Mouse (Mus musculus): ENCODE data around the gene Fam169b.
"Not testable (repeated sequence)": the region's sequence is repeated elsewhere in the genome, so short reads cannot be mapped to it uniquely, and the experiment has no call there.

Gene Fam169b

DNA sequence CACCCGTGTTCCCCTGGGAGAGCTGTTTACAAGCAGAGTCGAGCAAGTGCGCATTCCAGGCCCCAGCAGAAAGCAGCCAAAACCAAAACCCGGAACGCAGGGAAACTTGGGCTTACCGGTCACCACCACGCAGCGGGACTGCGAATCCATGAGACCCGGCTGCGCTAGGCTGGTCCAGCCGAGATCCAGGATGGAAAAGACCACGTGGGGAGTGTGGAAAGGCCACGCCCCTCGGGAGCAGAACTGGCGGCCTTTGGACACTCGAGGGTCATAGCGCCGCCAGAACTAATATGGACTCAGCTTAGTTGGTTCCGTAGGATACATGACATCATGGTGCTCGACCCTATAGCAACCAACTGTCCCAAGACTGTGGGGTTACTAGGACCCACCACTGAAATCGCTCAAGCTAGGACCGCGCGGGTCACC, 9.6 kb upstream of the Fam169b start, which contains the start of gene Pgpep1l:
Pgpep1l (minus strand) TSS at position 206 of the 426 bp plus-strand sequence.
- DNase-seq (ENCODE audit: low spot score in 2 of 2) = peak in 1 of 2 experiments; percentile 21

DNA sequence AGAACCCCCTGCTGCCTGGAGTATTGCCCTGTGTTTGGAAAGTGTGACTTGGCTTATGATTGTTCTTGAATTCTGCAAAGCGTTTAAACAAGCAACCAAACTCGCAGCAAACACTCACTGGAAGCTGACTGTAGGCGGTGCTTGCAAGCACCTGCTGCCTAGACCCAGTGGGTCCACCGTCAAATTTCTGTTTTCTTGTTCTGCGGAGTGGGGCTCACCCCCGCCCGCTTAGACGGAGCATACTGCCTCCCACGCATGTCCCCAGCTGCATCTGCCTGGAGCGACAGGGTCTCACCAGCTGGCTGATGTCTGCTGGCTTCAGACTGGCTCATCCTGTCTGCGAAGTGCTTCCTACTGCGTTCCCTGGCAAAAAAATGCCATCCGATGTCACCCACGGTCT, 9.1 kb upstream of the Fam169b start:
- DNase-seq (ENCODE audit: low spot score in 2 of 2) = no peak

DNA sequence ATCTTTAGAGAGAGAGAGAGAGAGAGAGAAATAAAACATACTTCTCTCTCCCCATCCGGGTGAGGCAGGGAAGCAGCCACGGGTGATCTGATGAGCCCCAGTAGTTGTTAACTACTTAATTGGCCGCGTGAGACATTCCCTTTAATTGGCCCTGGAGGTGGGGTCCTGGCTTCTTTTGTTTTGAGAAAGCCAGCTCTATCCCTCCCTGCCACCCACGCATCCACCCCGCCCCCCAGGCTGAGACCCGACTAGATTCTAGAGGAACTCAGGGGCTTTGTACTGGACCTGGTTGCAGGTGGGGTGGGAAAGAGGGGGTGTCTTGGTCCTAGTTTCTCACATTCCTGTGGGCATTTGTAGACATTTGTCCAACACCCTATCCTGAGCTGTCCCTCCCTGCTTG, 8.2 kb upstream of the Fam169b start:
- no peak for DNase-seq (ENCODE audit: low spot score in 2 of 2)

DNA sequence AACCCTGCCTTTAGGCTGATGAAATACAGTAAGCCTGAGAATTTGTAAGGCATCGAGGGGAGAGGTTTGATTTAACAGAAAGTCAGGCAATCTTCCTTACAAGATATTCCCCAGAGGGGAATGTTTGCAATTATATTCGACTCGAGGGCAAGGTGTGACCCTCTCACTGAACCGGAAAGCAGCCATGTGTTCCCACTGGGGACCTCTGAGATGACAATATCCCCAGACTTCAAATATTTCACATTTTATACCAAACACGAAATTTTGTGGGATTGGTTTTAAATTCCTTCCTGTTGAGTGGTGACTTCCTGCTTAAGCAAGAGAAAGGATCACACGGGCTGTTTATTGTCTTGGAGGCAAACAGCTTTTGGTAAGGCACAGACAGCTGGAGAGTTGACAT, 6.9 kb upstream of the Fam169b start:
- DNase-seq (ENCODE audit: low spot score in 2 of 2) = no peak

DNA sequence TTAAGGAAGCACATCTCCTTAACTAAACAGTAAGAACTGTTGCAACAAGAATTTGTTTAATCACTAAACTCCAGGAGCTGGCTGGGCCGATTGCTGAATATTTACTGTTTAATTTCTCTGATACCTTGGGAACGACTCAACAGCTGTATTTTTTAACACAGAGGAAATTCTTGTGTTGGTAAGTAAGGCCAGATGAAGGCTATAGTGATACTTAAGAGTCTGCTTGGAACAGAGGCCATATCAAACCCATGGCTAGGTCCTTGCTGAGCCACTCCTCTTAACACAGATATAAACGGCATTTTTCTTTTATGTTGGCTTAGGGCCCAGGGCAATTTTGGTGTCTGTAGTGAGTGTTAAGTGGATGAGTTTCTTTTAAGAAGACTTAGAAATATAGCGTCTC, 3.1 kb upstream of the Fam169b start:
- no peak for DNase-seq (ENCODE audit: low spot score in 2 of 2)

DNA sequence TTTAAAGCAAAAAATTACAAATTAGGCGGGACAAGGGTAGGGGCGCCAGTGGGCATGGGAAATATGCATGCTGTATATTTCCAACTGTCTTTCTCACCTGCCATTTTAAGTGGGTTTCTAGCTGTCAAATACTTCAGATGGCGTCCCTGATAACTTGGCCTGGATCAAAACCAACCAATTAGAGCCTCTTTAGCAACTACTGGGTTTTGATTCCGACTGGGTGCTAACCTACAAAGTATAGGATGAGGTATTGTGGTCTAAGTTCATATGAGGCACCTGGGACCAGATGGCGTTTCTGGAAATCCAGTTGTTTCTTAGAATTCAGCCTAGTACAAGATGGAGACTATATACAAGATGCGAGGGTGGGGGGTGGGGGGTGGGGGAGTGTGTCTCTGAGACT, 1.8 kb upstream of the Fam169b start:
- no peak for DNase-seq (ENCODE audit: low spot score in 2 of 2)

DNA sequence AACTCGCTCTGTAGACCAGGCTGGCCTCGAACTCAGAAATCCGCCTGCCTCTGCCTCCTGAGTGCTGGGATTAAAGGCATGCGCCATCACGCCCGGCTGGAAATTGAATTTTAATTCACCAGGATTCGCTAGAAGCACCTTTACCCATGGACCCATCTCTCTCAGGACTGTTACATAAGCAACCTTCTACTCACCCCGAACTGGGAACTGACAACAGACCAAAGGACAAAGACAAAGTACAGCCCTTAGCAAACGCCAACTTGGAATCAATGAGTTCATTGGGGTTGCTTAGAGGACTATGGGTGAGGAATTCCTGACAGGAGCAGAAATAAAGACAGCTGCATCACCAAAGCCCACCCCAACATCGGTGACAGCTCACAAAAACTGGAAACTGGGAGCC, 1.0 kb upstream of the Fam169b start:
- no peak for DNase-seq (ENCODE audit: low spot score in 2 of 2)

DNA sequence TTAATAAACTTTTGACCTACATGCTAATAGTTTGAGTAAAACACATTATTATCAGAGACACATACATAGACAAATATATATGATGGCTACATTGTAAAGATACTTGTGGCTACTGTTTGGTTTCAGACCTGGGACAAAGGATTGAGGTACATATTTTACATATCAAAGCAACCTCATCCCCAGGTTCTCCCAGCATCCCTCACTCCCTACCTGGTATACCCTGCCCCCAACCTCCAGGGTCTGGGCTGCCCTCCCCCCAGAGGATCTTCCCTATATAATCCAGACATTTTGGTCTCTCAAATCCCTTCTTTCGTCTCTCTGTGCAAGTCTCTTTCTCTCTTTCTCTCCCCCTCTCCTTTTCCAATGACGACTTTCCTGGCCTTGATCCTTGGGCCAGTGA, 579 bp downstream of the Fam169b start:
- no peak for DNase-seq (ENCODE audit: low spot score in 2 of 2)

DNA sequence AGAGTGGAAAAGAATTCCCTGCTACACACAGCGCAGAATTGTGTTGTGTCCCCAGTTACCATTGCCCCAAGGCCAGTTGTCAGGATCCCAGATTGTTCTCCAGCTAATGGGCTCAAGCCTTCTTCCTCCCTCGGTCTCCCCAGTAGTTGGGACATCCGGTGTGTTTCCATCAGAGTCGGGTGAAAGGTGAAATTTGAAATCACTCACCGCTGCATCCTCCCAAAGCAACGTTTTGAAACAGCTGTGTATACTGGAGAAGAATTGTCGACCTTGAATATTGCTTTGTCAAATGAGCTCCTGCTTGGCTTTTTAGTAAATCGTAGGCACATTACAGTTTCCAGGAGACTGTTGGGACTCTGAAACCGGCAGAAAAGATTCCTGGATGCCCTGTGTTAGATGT, 1.3 kb downstream of the Fam169b start:
- DNase-seq (ENCODE audit: low spot score in 2 of 2) = no peak

DNA sequence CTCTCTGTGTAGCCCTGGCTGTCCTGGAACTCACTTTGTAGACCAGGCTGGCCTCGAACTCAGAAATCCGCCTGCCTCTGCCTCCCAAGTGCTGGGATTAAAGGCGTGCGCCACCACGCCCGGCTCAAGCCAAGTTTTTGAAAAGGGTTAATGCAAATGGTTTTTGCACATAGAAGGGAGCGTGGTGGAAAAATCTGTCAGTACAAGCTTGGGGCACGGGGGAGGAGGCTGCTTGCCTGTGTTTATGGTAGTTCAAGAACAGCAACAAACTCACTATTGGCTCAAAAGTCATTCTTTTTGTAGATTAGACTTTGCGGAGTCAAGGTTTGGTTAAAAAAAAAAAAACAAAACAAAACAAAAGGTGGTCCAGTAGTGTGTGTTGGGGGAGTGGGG, 1.8 kb downstream of the Fam169b start:
- DNase-seq (ENCODE audit: low spot score in 2 of 2) = not testable (repeated sequence)

DNA sequence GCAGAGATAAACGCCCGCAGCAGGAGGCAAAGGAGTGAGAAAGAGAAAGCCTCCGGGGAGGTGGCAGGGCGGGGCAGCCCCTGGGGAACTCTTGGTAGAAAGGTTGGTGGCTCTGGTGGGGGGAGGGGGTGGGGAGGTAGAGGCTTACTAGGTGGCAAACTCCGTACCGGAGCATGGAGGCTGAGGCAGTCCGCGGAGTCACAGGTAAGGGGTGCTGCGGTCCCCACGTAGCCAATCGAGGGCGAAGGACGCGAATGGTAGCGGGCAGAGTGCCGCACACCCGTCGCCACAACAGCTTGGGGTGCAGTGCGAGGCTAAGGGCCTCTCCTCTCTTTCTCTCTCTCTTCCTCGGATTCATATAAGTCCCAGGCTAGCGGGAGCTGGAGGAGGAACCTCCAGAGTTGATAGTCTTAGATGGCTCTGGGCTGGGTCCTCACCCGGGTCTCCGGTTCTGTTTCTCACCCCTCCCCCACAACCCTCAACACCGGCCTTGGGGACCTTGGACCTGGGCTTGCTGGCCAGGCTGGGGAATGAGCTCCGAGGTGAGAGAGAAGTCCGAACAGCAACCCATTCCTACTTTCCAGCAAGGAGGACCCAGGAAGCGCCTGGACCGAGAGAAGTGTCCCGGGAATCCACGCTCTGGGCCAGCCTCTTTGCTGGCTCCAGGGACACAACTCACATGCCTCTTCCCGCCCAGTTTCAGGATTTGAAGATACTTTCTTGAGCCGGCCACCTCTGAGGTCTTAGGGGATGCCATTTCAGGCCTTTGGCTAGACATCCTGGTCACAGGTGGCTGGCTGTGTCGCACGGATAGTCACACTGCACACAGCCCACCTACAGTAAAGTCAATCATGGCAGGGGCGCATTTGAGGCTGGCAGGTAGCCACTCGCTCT, 2.4 kb downstream of the Fam169b start:
- no peak for DNase-seq (ENCODE audit: low spot score in 2 of 2)

DNA sequence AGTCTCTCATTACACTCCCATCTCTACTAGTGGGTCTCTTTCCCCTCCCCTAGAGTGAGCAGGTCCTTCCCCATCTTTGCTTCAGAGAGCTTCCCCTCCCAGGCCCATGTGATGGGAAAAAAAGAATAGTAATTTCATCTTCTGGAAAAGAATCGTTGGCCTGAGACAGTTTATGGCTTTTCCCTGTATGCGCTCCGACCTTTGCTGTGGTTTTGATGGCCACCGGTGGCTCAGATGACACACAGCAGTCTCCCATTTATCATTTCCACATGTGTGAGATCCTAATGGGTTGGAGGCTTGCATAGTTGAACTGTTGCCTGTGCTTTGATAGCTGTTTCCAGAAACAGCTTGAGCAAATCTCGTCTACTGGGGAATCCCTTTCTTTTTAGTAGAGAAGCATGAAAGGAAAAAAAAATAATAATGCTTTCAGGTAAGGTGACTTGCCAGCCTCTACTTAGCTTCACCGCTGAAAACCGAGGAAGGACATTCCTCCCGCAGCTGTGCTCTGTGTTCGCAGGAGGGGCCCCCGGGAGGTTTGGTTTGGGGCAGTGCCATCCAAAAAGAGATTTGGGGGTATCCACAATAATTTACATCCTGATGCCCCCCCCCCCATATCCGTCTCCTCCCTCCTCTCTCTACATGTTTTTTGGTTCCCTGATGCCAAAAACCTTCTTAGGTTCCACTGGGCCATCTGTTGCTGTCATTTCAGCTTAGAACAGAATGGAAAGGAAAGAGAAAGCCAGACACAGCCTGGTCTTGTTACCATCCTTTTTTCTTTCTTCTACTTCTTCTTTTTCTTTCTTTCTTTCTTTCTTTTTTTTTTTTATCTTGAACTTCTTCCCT, 3.6 kb downstream of the Fam169b start:
- DNase-seq (ENCODE audit: low spot score in 2 of 2) = no peak

DNA sequence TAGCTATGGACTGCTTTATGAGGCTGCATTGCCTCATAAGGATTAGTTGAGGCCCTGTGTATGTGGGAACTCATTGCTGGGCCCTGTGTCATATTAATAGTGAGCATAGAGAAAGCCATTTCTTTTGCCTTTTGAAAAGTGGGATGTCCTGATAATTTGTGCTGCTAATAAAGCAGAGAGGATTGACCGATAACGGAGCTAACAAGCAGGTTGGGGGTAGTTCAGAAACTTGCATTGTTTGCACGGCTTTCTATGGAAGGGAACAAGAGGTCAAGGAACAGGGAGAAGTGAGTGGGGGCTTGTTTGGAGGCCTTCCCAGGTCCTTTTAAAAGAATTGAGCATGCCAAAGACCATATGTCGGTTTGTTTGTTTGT, 4.2 kb downstream of the Fam169b start:
- no peak for DNase-seq (ENCODE audit: low spot score in 2 of 2)

DNA sequence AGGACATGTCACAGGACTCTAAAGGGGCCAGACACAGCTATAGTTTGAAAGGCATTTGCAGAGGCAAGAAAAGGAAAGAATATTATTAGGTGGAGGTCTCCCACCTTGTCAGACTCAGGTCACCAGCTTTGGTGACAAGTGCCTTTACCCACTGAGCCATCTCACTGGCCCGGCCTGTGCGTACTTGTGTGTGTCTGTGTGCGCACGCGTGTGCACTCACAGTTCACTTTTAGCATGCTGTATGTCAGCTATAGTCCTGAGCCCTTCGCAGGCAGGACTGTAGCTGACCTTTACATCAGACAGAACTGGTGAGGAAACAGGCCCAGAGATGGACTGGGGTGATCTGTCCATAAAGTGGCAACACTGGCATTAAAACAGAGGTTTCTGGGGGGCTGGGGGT, 4.7 kb downstream of the Fam169b start:
- DNase-seq (ENCODE audit: low spot score in 2 of 2) = no peak

DNA sequence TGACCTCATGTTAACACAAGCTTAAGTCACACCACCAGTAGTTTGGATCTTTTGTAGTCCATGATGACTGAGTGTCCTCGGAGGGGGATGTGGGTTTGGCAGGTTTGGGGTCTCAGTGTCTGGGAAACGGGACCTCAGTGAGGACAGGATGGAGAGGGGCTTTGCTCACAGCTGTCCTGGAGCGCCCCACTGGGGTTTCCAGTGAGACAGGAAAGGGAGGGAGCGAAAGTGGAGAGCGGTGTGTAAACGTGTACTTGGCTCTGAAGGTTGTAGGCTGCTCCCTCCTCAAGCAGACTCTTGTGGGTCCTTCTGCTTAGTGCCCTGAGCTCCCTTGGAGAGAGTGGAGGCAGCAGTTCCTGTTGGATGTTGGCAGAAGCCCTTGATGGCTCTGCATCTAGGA, 5.3 kb downstream of the Fam169b start:
- DNase-seq (ENCODE audit: low spot score in 2 of 2) = no peak

DNA sequence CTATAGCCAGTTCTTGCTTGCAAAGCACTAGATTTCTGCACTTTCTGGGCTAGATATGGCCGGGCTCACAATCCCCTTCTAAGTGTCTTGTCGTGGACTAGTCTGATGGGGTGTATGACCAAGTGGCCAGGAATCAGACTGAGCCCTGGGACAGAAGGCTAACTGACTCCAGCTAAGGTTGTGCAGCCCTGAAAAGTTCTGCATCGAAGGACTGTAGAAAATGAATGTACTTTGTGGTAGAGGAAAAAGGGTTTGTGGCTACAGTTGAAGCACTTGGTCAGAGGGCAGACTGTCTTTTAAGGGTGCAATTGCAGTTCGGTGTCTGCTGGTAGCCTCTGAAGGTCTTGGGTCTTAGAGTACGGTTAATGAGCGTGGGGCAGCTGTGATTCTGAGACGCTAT, 5.8 kb downstream of the Fam169b start:
- DNase-seq (ENCODE audit: low spot score in 2 of 2) = no peak

DNA sequence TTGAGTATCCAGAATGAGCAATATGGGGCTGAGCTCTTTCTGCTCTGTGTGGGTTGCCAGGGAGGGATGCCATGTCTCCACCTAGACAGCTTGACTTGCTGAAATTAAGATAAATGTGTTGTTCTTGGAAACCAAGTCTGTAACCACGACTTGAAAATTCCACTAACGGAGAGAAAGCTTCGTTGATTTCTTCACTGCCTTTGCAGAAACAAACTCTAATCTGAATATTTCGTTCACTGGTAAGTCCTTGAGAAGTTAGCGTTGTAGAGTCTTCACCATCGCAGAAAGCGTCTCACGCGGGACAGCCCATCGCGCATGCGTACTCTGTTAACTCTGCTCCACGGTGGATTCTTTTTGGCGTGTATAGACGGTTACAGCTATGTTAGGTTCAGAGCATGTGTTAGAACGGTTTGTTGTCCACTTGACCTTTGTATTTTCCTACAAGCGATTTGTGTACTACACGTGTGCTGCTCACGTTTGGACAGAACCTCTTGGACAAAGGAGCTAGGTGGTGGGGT, 6.8 kb downstream of the Fam169b start:
- DNase-seq (ENCODE audit: low spot score in 2 of 2) = no peak

DNA sequence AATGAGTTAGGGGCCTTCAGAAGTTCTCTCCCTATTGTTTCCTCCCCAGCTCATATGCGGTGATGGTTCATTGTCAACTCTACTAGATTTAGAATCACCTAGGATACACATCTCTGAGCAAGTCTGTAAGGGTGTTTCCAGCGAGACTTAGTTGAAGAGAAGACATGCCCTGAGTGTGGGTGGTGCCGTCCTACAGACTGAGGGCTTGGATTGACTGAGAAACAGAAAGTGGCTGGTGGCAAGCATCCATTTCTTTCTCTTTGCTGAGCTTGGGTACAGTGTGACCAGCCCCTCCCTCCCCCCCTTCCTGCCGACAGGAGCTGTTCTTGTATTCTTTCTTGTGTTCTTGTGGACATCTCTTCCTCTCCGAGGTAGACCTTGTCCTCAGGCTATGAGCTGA, 7.7 kb downstream of the Fam169b start:
- no peak for DNase-seq (ENCODE audit: low spot score in 2 of 2)

DNA sequence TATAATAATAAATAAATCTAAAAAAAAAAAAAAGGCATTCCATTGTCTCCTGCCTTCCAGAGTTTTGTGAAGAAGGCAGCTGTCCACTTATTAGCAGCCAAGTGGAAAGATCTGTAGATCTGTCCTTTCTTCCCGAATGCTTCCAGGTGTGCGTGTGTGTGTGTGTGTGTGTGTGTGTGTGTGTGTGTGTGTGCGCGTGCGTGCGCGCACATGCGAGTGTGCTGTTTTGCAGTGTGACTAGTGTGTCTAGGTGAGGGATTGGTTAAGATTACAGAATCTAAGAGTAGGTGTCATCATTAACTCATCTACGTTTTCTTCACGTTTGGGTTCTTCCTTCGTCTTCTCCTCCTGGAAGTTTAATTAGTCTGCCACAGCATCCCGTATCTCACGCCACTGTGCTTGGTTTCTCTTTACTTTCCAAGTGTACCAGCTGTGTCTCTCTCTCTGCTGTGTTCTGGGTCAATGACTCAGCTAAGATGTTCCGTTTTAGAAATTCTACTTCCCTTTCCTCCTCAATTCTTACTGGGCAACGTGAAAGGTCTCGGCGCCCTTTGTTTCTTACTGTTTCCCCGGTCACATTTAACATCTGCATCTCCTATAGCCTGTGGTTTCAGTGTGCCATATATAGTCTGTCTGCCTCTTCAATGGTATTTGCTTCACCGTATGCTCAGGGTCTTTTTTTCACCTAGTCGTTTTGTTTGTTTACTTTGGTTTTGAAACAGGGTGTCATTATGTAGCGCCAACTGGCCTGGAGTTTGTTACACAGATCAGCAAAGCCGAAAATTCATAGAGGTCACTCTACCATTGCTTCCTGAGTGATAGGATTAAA, 8.9 kb downstream of the Fam169b start:
- no peak for DNase-seq (ENCODE audit: low spot score in 2 of 2)

DNA sequence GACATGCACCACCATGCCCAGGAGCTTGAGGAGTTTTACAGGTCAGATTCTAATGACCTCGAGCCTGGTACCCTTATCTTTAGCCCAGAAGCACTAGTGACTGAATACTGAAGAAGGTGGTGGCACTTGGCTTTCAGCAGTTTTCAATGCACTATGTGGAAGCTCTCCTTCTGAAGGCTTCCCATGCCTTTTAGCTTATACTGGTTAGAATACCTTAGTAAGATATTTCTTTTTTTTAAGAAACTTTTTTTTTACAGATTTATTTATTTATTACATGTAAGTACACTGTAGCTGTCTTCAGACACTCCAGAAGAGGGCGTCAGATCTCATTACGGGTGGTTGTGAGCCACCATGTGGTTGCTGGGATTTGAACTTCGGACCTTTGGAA, 9.5 kb downstream of the Fam169b start:
- DNase-seq (ENCODE audit: low spot score in 2 of 2) = not testable (repeated sequence)

DNA sequence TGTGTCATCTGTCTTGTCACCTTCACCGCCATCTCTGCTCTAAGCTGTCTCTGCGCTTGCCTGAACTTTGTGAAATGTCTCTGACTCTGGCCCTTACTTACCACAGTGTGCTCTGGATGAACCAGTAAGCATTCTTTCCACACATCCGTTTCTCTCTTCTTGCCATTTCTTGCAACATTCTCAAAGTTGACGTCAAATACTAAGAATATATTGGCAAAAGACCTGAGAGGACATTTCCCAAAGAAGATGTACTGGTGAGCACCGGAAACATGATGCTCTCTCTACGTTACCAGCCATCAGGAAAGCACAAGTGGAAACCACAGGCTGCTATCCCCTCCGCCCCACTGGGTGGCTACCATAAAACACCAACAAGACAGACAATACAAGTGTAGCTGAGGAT, 10.1 kb downstream of the Fam169b start:
- DNase-seq (ENCODE audit: low spot score in 2 of 2) = no peak

DNA sequence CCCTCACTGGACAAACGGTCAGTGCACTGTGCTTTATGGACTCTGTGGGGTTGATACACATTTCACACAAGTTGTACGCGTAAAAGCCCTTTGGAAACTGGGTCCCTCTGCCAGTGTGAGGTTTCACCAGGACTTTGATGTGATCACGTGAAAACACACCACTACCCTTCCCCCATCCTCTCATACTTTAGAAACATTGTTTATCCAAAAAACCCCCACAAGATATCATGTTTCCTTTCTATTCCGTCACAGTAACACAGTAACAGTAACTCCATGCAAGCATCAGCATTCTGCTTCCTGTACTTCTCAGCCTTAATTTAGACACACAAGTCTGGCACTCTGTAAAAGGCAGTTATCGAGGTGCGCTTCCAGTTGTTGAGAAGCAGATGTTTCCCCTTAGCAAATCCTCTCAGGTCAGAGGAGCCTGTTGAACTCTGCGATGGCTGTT, 12.2 kb downstream of the Fam169b start:
- DNase-seq (ENCODE audit: low spot score in 2 of 2) = no peak

All from urinary bladder, postnatal 36 days (tissue).